Mouse (Mus musculus): ENCODE results near the gene Ctsw. TPM values are rescaled to one million over a fixed set of nuclear protein-coding genes. Genes with fewer than 3 reads are reported as not detected.

The Ctsw gene
- polyA plus RNA-seq, 2 experiments from 2014 or later = 136 to 191 TPM

- ATAC-seq = no peak
Observed at GRCm38 (mm10) chr19:5461411-5461810, 6.9 kb downstream of the Ctsw start.

GRCm38 (mm10) chr19:5460465-5460911, 7.8 kb downstream of the Ctsw start, which contains the start of gene Fibp:
TSS of gene Fibp (plus strand) at chr19:5460615.
- ATAC-seq = peak; percentile 68

- no peak for ATAC-seq
Observed at GRCm38 (mm10) chr19:5459896-5460295, 8.4 kb downstream of the Ctsw start.

GRCm38 (mm10) chr19:5459019-5459418, 9.3 kb downstream of the Ctsw start:
- ATAC-seq = no peak

DNA sequence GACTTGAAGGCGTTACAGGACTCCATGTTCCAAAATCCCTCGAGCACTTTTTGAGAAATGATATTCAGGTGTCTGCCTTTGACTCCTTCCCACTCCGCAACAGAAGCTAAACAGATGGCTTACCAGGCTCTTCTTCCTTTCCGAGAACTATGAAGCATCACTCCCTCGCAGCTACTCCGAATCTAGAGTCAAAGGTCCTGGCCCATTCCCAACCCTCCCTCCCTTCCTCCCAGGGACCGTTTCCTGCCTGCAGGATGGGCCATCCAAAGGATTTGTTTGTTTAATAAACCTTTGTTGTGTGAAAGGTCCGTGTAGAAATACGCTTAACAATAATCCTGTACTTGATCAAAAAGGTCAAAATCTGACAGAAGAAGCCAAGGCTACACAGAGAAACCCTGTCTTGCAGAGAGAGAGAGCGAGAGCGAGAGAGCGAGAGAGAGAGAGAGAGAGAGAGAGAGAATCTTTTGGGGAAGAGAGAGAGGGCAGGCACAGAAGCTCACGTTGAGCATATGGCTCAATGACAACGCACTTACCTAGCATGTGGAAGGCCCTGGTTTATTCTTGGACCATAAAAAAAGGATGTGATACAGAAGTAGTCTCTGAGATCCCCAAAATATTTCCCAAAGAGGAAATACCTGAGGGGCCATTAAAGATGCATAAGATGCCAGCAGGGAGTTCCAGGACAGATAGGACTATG, 10.4 kb downstream of the Ctsw start, which contains the start of gene Ccdc85b:
TSS of gene Ccdc85b (minus strand) at position 149 of the 697 bp plus-strand sequence.
- ATAC-seq = peak; percentile 11

DNA sequence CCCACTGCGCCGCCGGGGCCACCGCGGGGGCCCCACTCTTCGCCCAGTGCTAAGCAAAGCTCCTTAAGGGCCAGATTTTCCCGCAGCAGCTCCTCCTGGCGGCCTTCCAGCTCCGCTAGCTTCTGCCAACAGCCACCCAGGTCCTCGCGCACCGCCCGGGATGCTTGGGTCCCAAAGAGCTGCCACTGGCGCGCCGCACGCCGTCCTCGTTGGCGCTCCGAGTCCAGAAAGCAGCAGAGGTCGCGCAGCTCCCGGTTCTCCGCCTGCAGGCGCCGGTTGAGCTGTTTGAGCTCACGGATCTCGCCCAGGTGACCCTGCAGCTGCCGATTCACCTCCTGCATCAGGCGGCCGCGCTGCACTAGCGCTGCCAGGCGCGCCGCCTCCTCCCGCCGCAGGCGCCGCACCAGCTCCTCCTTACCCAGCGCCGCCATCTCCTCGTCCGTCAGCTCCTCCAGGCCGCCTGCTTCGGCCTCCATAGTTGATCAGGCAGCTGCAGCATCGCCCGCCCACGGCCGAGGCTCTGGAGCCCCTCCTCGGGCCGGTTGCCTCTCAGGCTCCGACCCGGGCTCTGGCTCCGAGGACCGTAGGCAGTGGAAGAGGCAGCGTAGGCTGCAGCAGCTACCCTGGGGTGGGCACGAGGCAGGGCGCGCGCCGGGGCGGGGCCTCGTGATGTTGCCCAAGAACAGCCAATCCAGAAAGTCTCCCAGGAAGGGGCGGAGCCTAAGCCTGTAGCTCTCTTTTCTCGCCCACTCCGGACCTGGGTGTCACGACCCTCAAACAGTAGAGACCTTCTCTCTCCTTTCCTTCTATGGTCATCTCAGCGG, 11.2 kb downstream of the Ctsw start:
- ATAC-seq = peak; percentile 88

- ATAC-seq = no peak
Observed at GRCm38 (mm10) chr19:5456241-5456921, 11.9 kb downstream of the Ctsw start.

DNA sequence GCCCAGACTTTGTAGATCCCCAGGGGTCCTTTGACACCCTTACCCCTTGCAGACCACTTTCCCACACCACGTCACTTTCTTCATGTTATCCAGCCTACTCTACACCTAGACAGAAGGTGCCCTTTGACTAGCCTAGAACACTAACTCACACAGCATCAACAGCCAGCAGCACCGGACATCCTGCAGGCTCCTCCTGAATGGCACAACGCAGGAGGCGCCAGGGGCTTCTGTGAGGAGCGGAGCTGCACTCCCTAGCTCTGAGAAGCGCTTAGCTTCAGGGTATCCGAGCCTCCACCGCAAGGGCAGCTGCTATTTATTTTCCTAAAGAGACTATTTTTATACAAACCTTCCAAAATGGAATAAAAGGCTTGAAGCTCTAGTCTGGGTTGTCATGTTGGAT, 12.7 kb downstream of the Ctsw start:
- ATAC-seq = no peak

DNA sequence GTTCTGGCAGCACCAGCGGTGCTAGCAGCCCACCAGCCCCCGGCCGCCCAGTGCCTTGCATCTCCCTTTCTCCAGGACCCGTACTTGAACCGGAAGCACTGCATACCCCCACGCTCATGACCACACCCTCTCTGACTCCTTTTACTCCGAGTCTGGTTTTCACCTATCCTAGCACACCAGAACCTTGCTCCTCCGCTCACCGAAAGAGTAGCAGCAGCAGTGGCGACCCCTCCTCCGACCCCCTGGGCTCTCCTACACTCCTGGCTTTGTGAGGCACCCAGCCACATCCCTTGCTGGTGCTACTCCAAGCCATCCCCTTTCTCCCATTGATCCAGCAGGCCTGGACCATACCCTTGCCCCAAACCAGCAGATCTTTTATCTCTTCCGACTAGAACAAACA, 13.3 kb downstream of the Ctsw start:
- ATAC-seq = no peak

- no peak for ATAC-seq
Observed at GRCm38 (mm10) chr19:5451766-5452165, 16.5 kb downstream of the Ctsw start.

GRCm38 (mm10) chr19:5449673-5450072, 18.6 kb downstream of the Ctsw start:
- ATAC-seq = no peak

DNA sequence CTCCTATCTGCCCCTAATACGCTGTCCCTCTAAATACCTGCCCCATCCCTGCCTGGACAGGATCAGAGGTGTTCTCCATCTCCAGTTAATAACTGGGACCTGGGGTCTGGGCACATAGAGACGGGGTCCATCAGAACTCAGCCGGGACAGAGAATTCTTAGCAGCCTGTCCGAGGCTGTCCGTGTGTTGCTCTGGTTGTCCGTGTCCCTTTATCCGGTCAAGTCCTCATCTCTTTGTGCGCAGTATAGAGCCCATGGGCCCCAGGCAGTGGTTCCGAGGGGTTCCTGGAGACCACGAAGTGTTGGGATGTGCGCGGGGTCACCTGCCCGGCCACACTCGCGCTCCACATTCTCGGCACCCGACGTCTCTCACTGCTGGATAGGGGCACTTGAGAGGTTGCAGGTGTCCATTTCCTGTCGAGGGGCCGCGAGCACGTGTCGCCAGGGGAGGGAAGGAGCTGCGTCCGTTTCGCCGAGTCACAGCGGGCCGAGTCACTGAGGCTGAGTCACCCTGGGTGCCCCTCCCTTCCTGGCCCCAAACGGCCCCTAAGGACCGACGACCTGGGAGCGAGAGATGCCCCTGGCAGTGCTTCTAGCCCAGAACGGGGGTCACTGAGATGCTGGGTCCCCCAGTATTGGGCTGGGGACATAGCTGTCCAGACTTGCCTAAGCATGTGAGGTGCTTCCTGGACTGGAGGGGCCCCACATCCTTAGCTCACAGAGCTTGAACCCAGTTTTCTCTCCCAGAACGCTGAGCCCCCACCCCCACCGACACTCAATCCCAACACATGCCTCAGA, 19.8 kb downstream of the Ctsw start:
- ATAC-seq = peak; percentile 30

GRCm38 (mm10) chr19:5447515-5448353, 20.6 kb downstream of the Ctsw start, which contains the start of gene Fosl1:
TSS of gene Fosl1 (plus strand) at chr19:5447547.
- ATAC-seq = peak; percentile 94

DNA sequence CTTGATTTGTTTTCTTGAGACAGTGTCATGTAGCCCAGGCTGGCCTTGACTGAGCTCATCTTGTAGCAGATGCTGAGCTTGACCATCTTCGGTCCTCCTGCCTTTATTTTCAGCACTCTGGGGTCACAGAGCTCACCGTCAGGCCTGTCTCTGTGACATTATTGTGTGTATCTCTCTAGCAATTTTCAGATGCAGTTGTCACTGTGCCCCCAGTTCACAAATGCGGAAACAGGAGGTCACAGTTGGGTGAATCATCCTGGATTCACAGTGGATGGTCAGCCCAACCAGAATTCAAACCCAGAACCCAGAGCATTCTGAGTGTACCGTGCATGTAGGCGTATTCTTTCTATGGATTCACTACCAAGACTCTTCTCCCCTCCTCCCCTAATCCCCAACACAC, 22.6 kb downstream of the Ctsw start:
- ATAC-seq = no peak

DNA sequence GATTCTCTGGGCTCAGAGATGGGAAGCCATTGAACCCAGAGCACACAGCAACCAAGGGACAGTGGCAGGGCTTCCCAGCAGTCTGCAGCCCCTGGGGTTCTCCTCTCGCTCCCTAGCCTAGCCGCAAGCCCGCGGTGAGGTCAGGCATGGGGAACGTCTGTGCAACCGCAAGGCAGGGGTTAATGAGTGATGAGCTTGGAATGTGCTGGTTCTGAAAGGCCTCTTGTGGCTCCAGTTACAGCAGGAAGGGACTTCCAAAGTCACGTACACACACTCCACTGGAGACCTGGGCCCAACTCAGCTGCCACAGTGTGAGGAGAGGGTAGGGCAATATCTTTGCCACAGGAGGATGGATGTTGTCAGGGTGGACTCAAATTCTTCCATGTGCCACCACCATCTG, 23.4 kb downstream of the Ctsw start:
- no peak for ATAC-seq

DNA sequence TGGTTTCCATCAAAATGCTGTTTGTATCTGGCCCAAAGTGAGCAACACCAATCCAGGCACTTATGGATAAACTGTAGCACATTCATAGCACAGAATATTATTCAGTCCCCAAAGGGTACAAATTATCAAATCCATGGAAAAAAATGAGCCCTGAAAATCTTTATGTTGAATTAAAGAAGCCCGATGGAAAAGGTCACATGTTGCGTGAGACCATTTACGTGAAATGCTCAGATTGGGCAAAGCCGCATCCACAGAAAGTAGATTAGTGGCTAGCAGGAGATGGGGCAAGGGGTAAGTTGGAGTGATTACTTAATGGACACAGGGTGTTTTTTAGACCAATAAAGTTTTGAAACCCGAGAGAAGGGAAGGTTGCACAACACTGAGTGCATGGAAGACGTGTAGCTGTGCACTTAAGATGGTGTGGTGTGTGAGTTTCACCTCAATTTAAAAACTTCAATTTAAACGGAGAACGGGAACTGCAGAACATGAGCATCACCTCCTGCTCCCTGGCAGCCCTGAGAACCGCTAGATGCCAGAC, 23.9 kb downstream of the Ctsw start:
- ATAC-seq = no peak

- ATAC-seq = no peak
Observed at GRCm38 (mm10) chr19:5433951-5434350, 34.4 kb downstream of the Ctsw start.

DNA sequence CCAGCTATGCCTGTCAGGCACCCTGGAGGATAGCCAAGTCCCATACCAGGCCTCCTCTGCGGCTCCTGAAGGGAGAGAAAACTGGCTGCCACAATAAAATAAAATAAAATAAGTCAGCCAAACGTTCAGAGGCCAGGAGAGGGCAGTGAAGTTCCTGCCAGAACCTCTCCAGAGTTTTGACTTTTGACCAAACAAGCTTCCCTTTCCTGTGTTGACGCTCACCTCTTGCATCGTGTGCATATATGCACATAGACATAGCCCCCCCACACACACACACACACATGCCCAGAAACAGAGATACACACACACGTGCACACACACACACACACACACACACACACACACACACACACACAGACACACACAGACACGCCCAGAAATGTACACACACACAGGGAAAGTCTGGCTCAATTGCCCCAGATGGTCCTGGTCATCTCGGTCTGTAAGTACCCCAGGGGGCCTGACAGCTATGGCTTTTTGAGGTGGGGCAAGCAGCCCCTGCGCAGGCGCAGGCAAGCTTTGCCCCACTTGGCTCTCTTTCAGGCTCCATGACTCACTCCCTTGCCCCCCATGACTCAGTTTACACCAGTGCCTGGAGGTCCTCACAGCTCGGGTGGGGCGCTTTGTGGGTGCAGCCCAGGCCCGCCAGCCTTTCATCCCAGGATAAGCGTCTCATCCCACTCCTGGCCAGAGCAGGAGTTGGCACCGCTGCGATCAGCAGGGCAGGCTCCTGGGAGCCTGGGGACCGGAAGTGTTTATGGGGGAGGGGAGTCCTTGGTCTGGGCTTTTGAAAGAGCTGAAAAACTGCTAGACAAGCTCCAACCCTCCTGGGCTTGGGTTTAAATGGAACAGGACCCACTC, 35.1 kb downstream of the Ctsw start:
- peak; percentile 81 for ATAC-seq

GRCm38 (mm10) chr19:5431911-5432464, 36.3 kb downstream of the Ctsw start:
- peak; percentile 63 for ATAC-seq

- no peak for ATAC-seq
Observed at GRCm38 (mm10) chr19:5430408-5430807, 37.9 kb downstream of the Ctsw start.

Data from CD4-positive, CD25-positive, alpha-beta regulatory T cell, adult 4 months (primary cell).